Mouse (Mus musculus) thymus, postnatal 36 days (tissue): ENCODE data around the gene Ipo13.

Source experiments
- DNase-seq, 2 experiments: peaks; one replicate each; pipeline ENCODE4 v3.0.0; 2022; ENCODE audit warnings: mixed read lengths in 2 of 2

The Ipo13 gene

GRCm38 (mm10) chr4:117878703-117879102, 36.1 kb downstream of the Ipo13 start:
- DNase-seq = no peak

GRCm38 (mm10) chr4:117878301-117878700, 36.5 kb downstream of the Ipo13 start:
- peak; percentile 71 to 75 for DNase-seq

- DNase-seq = no peak
Observed at GRCm38 (mm10) chr4:117873615-117874014, 41.2 kb downstream of the Ipo13 start.

GRCm38 (mm10) chr4:117872471-117872886, 42.3 kb downstream of the Ipo13 start, which contains the start of gene Ccdc24:
Gene Ccdc24 (minus strand): TSS chr4:117872557.
- DNase-seq = no peak

GRCm38 (mm10) chr4:117871787-117872186, 43.0 kb downstream of the Ipo13 start:
- no peak for DNase-seq

GRCm38 (mm10) chr4:117870437-117870836, 44.4 kb downstream of the Ipo13 start:
- DNase-seq = no peak

GRCm38 (mm10) chr4:117869317-117869716, 45.5 kb downstream of the Ipo13 start:
- no peak for DNase-seq

- DNase-seq = peak; percentile 52 to 57
Observed at GRCm38 (mm10) chr4:117867823-117868222, 47.0 kb downstream of the Ipo13 start.

- DNase-seq = no peak
Observed at GRCm38 (mm10) chr4:117867000-117867399, 47.8 kb downstream of the Ipo13 start.

- DNase-seq = no peak
Observed at GRCm38 (mm10) chr4:117866083-117866482, 48.7 kb downstream of the Ipo13 start.

- no peak for DNase-seq
Observed at GRCm38 (mm10) chr4:117862823-117863222, 52.0 kb downstream of the Ipo13 start.

- DNase-seq = no peak
Observed at GRCm38 (mm10) chr4:117860570-117860969, 54.2 kb downstream of the Ipo13 start.

- peak; percentile 55 to 58 for DNase-seq
Observed at GRCm38 (mm10) chr4:117858794-117859193, 56.0 kb downstream of the Ipo13 start.

- no peak for DNase-seq
Observed at GRCm38 (mm10) chr4:117855146-117855545, 59.7 kb downstream of the Ipo13 start.

- DNase-seq = no peak
Observed at GRCm38 (mm10) chr4:117852152-117852868, 62.5 kb downstream of the Ipo13 start.

GRCm38 (mm10) chr4:117850871-117851270, 63.9 kb downstream of the Ipo13 start:
- no peak for DNase-seq

GRCm38 (mm10) chr4:117850176-117850575, 64.6 kb downstream of the Ipo13 start:
- no peak for DNase-seq

GRCm38 (mm10) chr4:117849506-117849905, 65.3 kb downstream of the Ipo13 start:
- no peak for DNase-seq

GRCm38 (mm10) chr4:117849063-117849462, 65.7 kb downstream of the Ipo13 start:
- DNase-seq = no peak

GRCm38 (mm10) chr4:117847011-117847410, 67.8 kb downstream of the Ipo13 start:
- DNase-seq = no peak

GRCm38 (mm10) chr4:117846261-117846660, 68.5 kb downstream of the Ipo13 start:
- DNase-seq = no peak

GRCm38 (mm10) chr4:117845316-117845715, 69.5 kb downstream of the Ipo13 start:
- DNase-seq = no peak
